Mouse (Mus musculus) limb, embryonic 11.5 days (tissue): Measurements from ENCODE around the gene Akap11. TPM values are rescaled to one million over a fixed set of nuclear protein-coding genes. Genes with fewer than 3 reads are reported as not detected.
"Not testable (repeated sequence)": the region's sequence is repeated elsewhere in the genome, so short reads cannot be mapped to it uniquely, and the experiment has no call there.

Source experiments
- ATAC-seq: fragments of 200-750 bp; cut with Nextera tagmentation; 2 replicates; pipeline ENCODE4 v1.8.0; 2017; ENCODE audit warnings: low read depth; ENCODE audit not compliant: insufficient number of reproducible peaks, low FRiP score, low TSS enrichment
- DNase-seq: peaks from one replicate; pipeline ENCODE4 v3.0.0-alpha.2; 2015; ENCODE audit warnings: low spot score
- H3K27ac ChIP-seq: fragments of 300-500 bp; sonication (generic); replicated peaks from 2 replicates; pipeline ENCODE4 v1.5.1; 2014; ENCODE audit warnings: low read depth, mild to moderate bottlenecking, low read length
- H3K27me3 ChIP-seq: fragments of 300-500 bp; sonication (generic); 2 replicates; pipeline ENCODE4 v1.6.1; 2014; ENCODE audit warnings: mild to moderate bottlenecking, low read length, mixed read lengths; ENCODE audit not compliant: control insufficient read depth, insufficient read depth
- H3K36me3 ChIP-seq: fragments of 300-500 bp; sonication (generic); 2 replicates; pipeline ENCODE4 v1.6.1; 2014; ENCODE audit warnings: mild to moderate bottlenecking, low read length, moderate library complexity, mixed read lengths; ENCODE audit not compliant: control insufficient read depth, insufficient read depth
- H3K4me1 ChIP-seq: fragments of 300-500 bp; sonication (generic); 2 replicates; pipeline ENCODE4 v1.6.1; 2014; ENCODE audit warnings: low read length, mixed read lengths; ENCODE audit not compliant: control insufficient read depth, insufficient read depth
- H3K4me2 ChIP-seq: fragments of 300-500 bp; sonication (generic); 2 replicates; pipeline ENCODE4 v1.6.1; 2014; ENCODE audit warnings: low read depth, mild to moderate bottlenecking, moderate library complexity; ENCODE audit not compliant: severe bottlenecking
- H3K4me3 ChIP-seq: fragments of 300-500 bp; sonication (generic); 2 replicates; pipeline ENCODE4 v1.5.1; 2014; ENCODE audit warnings: low read depth, low read length
- H3K9ac ChIP-seq: fragments of 300-500 bp; sonication (generic); 2 replicates; pipeline ENCODE4 v1.6.1; 2014; ENCODE audit warnings: mild to moderate bottlenecking, low read length
- H3K9me3 ChIP-seq: fragments of 300-500 bp; sonication (generic); 2 replicates; pipeline ENCODE4 v1.6.1; 2016; ENCODE audit warnings: low read length; ENCODE audit not compliant: control insufficient read depth
- WGBS: fragments of 180-500 bp; shearing (Covaris S2); extraction: QIAGEN DNeasy Blood & Tissue Kit; methylation state at CpG from one replicate; pipeline ENCODE4 v1.1.7; 2014; 5-methylcytosine and 5-hydroxymethylcytosine counted together
- polyA plus RNA-seq: library from polyadenylated mRNA; unstranded; fragments of >200 nt; fragmentation: Nextera tagmentation; extraction: Ambion mirVana; gene quantifications from 2 replicates; pipeline ENCODE4 v1.2.1, GENCODE M21; 2014

Gene Akap11
- polyA plus RNA-seq, 1 experiment from 2014 or later: 19.2 TPM

GRCm38 (mm10) chr14:78562121-78562520 lies 25.5 kb upstream of the Akap11 start:
- Histone ChIP-seq H3K4me2 (no peak overlapping the region), H3K4me1 (no peaks in the 10 kb centered on the region; the same call in 1 of the 2 replicates), H3K36me3 (no peaks in the 10 kb centered on the region), H3K9me3 (no peaks in the 10 kb centered on the region), H3K9ac (no peak overlapping the region), H3K4me3 (no peak overlapping the region), H3K27me3 (no peaks in the 10 kb centered on the region), H3K27ac (no peak overlapping the region)
- DNase-seq: no peak
- 62% methylated on average over 4 of the region's 4 CpGs for WGBS
- no peak for ATAC-seq

- DNase-seq (no peak), ATAC-seq (no peak)
- Histone ChIP-seq H3K36me3 (no peaks in the 10 kb centered on the region), H3K9me3 (no peaks in the 10 kb centered on the region), H3K27ac (no peak overlapping the region), H3K9ac (no peak overlapping the region), H3K4me1 (no peaks in the 10 kb centered on the region; the same call in 1 of the 2 replicates), H3K27me3 (no peaks in the 10 kb centered on the region), H3K4me3 (no peak overlapping the region), H3K4me2 (no peak overlapping the region)
- 88% methylated on average over 8 of the region's 8 CpGs for WGBS
Observed at GRCm38 (mm10) chr14:78559042-78559441, 22.4 kb upstream of the Akap11 start.

- H3K4me1 ChIP-seq, H3K9me3 ChIP-seq, H3K27me3 ChIP-seq, H3K27ac ChIP-seq, H3K4me2 ChIP-seq, H3K36me3 ChIP-seq, DNase-seq, H3K9ac ChIP-seq, H3K4me3 ChIP-seq, ATAC-seq: not testable (repeated sequence)
- 78% methylated on average over 3 of the region's 3 CpGs for WGBS
Observed at GRCm38 (mm10) chr14:78554830-78555229, 18.2 kb upstream of the Akap11 start.

DNA sequence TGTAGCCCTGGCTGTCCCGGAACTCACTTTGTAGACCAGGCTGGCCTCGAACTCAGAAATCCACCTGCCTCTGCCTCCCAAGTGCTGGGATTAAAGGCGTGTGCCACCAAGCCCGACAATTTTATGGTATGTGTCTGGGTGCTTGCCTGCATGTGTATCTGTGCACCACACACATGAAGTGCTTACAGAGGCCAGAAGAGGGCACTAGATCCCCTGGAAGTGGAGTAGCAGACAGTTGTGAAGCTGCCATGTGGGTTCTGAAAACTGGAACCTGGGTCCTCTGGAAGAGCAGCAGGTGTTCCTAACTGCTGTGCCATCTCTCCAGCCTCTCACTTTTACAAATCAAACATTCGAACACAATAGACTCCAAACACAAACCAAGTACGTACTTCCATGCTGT lies 17.1 kb upstream of the Akap11 start:
- no peak for DNase-seq
- WGBS: 95% methylated on average over 6 of the region's 6 CpGs

DNA sequence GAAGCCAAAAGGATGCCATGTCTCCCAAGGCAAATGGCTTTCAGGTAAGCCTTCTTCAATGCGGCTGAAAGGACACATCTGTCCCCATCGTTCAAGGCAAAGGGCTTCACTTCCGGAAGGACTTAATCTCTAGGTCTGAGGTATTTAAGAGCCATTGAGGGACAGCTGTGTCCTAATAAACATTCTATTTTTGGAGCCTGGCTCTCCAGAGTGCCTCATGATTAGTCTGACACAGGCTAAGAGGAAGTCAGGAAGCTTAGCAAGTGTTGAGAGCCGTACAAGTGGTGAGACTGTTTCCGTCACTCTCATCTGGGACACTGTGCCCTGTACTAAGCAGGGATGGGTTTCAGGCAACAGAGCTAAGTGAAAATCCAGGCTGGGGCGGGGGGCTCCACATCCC lies 12.2 kb upstream of the Akap11 start:
- Histone ChIP-seq H3K4me3 (no peak overlapping the region), H3K9ac (no peak overlapping the region), H3K36me3 (no peaks in the 10 kb centered on the region), H3K9me3 (no peaks in the 10 kb centered on the region), H3K4me2 (no peak overlapping the region), H3K27ac (no peak overlapping the region), H3K27me3 (no peaks in the 10 kb centered on the region), H3K4me1 (no peaks in the 10 kb centered on the region)
- 55% methylated on average over 6 of the region's 6 CpGs for WGBS
- ATAC-seq (no peak), DNase-seq (no peak)

More for the DNA sequence above, 17.1 kb upstream of the Akap11 start:
- Histone ChIP-seq H3K4me1 (no peaks in the 10 kb centered on the region), H3K27ac (no peak overlapping the region), H3K36me3 (no peaks in the 10 kb centered on the region), H3K4me2 (no peak overlapping the region), H3K27me3 (no peaks in the 10 kb centered on the region), H3K4me3 (no peak overlapping the region), H3K9me3 (no peaks in the 10 kb centered on the region), H3K9ac (no peak overlapping the region)
- ATAC-seq: no peak

GRCm38 (mm10) chr14:78541319-78541718 lies 4.7 kb upstream of the Akap11 start:
- 89% methylated on average over 3 of the region's 3 CpGs for WGBS
- Histone ChIP-seq H3K9me3 (no peaks in the 10 kb centered on the region), H3K9ac (no peak overlapping the region), H3K27ac (no peak overlapping the region), H3K27me3 (no peaks in the 10 kb centered on the region), H3K4me3 (no peak overlapping the region), H3K4me1 (0 out of 2 replicates have a peak, but pooled peaks cover 2% of the 10 kb centered on the region), H3K36me3 (no peaks in the 10 kb centered on the region), H3K4me2 (no peak overlapping the region)
- ATAC-seq: no peak
- no peak for DNase-seq

GRCm38 (mm10) chr14:78539821-78540220 lies 3.2 kb upstream of the Akap11 start:
- 88% methylated on average over 1 of the region's 1 CpGs for WGBS
- H3K36me3 ChIP-seq: no peaks in the 10 kb centered on the region
- 0 out of 2 replicates have a peak, but pooled peaks cover 2% of the 10 kb centered on the region for H3K4me1 ChIP-seq
- H3K4me3 ChIP-seq: no peak overlapping the region
- no peaks in the 10 kb centered on the region for H3K9me3 ChIP-seq
- ATAC-seq (no peak), DNase-seq (no peak)
- no peaks in the 10 kb centered on the region for H3K27me3 ChIP-seq
- H3K4me2 ChIP-seq: no peak overlapping the region
- H3K27ac ChIP-seq: no peak overlapping the region
- no peak overlapping the region for H3K9ac ChIP-seq

DNA sequence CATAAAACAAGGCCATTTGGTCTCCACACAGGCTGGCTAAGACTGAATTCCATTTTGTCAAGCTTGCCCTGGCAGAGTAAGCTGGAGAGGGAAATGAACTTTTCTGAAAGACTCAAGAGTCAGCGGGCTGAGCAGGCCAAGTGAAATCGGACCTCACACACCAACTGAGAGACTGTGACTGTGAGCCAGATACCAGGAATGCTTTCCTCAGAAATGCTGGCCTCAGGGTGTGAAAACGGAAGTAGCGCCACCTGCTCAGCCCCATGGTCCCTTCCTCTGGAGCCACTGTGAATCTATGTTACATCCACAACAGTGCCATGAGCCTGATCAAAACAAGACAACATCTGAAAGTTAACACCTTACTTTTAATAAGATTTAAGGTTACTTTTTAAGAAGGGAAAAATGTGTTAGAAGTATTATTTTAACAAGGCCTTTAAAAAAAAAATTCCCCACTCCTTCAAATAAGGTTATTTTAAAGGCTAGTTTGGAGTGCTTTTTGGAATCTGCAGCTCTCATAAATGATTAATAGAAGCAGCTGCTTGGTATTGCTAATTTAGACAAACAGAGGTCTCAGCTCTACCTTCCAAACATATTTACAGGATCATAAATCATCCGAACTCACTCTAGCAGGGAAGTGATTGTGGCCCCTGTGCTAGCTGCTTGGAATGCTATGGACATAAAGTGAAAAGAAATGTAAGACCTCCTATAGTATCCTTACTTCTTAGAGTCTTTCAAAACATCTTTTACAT lies 2.1 kb upstream of the Akap11 start:
- 17% methylated on average over 5 of the region's 5 CpGs for WGBS
- peak; percentile 51; the same call in 1 of the 2 replicates for ATAC-seq
- Histone ChIP-seq H3K9ac (no peak overlapping the region), H3K36me3 (no peaks in the 10 kb centered on the region), H3K27ac (peak overlapping the region; percentile 59; the same call in 1 of the 2 replicates), H3K9me3 (no peaks in the 10 kb centered on the region), H3K4me1 (0 out of 2 replicates have a peak, but pooled peaks cover 2% of the 10 kb centered on the region), H3K4me3 (no peak overlapping the region), H3K27me3 (no peaks in the 10 kb centered on the region), H3K4me2 (no peak overlapping the region)
- peak; percentile 77 for DNase-seq
